Mouse (Mus musculus): ENCODE results near the gene Efcab12.

Efcab12 gene

GRCm38 (mm10) chr6:115845006-115845405 lies 6.8 kb upstream of the Efcab12 start:
- no peak for DNase-seq (ENCODE audit: low read depth, low spot score)

- DNase-seq (ENCODE audit: low read depth, low spot score) = no peak
Measured at GRCm38 (mm10) chr6:115838745-115839144, 533 bp upstream of the Efcab12 start.

GRCm38 (mm10) chr6:115833861-115834260 lies 4.4 kb downstream of the Efcab12 start:
- DNase-seq (ENCODE audit: low read depth, low spot score) = no peak

GRCm38 (mm10) chr6:115832152-115832850 lies 5.9 kb downstream of the Efcab12 start:
- DNase-seq (ENCODE audit: low read depth, low spot score) = no peak

GRCm38 (mm10) chr6:115830779-115831601 lies 7.2 kb downstream of the Efcab12 start:
- DNase-seq (ENCODE audit: low read depth, low spot score) = no peak

GRCm38 (mm10) chr6:115823850-115824464 lies 14.3 kb downstream of the Efcab12 start:
- DNase-seq (ENCODE audit: low read depth, low spot score) = peak; percentile 91

GRCm38 (mm10) chr6:115821216-115821993 lies 16.8 kb downstream of the Efcab12 start:
- DNase-seq (ENCODE audit: low read depth, low spot score) = no peak

- no peak for DNase-seq (ENCODE audit: low read depth, low spot score)
Measured at GRCm38 (mm10) chr6:115818129-115818528, 20.1 kb downstream of the Efcab12 start.

- DNase-seq (ENCODE audit: low read depth, low spot score) = no peak
Measured at GRCm38 (mm10) chr6:115815041-115815440, 23.2 kb downstream of the Efcab12 start.

GRCm38 (mm10) chr6:115814104-115814503 lies 24.1 kb downstream of the Efcab12 start:
- DNase-seq (ENCODE audit: low read depth, low spot score) = peak; percentile 76

- no peak for DNase-seq (ENCODE audit: low read depth, low spot score)
Measured at GRCm38 (mm10) chr6:115811606-115812005, 26.6 kb downstream of the Efcab12 start.

- DNase-seq (ENCODE audit: low read depth, low spot score) = peak; percentile 94
Measured at GRCm38 (mm10) chr6:115808488-115809231, 29.6 kb downstream of the Efcab12 start, which contains the start of gene Rpl32. TSS of gene Rpl32 (minus strand) at chr6:115808747.

- DNase-seq (ENCODE audit: low read depth, low spot score) = no peak
Measured at GRCm38 (mm10) chr6:115808196-115808487, 30.1 kb downstream of the Efcab12 start.

GRCm38 (mm10) chr6:115807464-115808195 lies 30.6 kb downstream of the Efcab12 start:
- no peak for DNase-seq (ENCODE audit: low read depth, low spot score)

- no peak for DNase-seq (ENCODE audit: low read depth, low spot score)
Measured at GRCm38 (mm10) chr6:115804432-115805192, 33.6 kb downstream of the Efcab12 start.

- DNase-seq (ENCODE audit: low read depth, low spot score) = peak; percentile 80
Measured at GRCm38 (mm10) chr6:115803541-115804382, 34.5 kb downstream of the Efcab12 start.

GRCm38 (mm10) chr6:115801811-115802210 lies 36.4 kb downstream of the Efcab12 start:
- no peak for DNase-seq (ENCODE audit: low read depth, low spot score)

GRCm38 (mm10) chr6:115792691-115793215 lies 45.5 kb downstream of the Efcab12 start:
- peak; percentile 58 for DNase-seq (ENCODE audit: low read depth, low spot score)

All from CD4-positive, CD25-positive, alpha-beta regulatory T cell, adult 2 months (primary cell).